Mouse (Mus musculus): Measurements from ENCODE around the gene Snrpd3. TPM values are rescaled to one million over a fixed set of nuclear protein-coding genes. Genes with fewer than 3 reads are reported as not detected.

Gene Snrpd3
- 100 to 1,000 TPM; 124 to 130 TPM for total RNA-seq (2023)

DNA sequence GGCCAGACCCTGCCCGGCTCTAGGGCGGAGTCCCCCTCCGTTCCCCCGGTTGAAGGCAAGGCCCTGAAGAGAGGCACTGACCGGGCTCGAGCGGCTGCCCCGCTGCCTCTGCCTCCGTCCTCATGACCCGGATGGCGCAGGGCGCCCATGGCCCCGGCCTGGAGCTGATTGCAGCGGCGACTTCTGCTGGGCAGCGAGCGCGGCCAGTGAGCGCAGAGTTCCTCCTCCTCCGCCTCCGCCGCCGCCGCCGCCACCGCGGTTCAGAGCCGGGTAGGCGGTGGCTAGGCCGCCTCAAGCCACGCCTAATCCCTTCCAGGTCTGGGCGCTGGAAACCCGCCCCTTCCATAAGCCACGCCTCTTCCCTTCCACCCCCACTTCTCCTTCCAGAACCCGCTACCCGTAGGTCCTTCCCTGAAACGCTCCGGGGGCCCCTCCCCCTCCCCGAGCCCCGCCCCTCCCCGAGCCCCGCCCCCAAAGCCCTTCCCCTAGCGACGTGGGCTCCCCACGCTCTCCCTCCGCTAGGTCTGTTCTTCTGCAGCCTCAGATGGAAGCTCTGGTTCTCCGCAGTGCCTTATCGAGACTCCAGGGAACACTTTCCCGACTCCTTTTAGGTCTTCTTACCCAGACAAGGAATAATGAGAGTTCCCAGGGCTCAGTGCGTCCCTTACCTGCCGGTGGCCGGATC lies at the start of gene Snrpd3:
Snrpd3 (plus strand) TSS at position 479 of the 685 bp plus-strand sequence.

DNA sequence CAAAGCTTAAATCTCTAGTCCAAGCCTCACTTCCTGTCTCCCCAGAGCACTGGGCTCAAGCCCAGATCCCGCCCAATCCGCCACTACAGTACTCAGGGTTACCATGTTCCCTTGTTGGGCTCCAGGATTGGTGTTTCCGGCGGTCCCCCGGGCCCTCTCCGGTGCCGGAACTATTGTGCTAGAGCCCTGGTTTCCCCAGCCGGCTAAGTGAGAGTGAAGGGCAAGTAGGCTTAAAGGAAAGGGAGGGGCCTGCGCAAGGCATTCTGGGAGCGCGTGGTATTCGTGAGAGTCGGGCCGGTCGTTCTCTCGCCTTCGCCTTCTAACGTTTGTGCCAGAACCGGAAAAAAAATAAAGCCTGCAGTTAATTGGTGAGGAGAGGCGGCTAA lies 400 bp downstream of the Snrpd3 start, which contains the start of gene Gucd1:
Gucd1 (minus strand) TSS at position 215 of the 386 bp plus-strand sequence.

DNA sequence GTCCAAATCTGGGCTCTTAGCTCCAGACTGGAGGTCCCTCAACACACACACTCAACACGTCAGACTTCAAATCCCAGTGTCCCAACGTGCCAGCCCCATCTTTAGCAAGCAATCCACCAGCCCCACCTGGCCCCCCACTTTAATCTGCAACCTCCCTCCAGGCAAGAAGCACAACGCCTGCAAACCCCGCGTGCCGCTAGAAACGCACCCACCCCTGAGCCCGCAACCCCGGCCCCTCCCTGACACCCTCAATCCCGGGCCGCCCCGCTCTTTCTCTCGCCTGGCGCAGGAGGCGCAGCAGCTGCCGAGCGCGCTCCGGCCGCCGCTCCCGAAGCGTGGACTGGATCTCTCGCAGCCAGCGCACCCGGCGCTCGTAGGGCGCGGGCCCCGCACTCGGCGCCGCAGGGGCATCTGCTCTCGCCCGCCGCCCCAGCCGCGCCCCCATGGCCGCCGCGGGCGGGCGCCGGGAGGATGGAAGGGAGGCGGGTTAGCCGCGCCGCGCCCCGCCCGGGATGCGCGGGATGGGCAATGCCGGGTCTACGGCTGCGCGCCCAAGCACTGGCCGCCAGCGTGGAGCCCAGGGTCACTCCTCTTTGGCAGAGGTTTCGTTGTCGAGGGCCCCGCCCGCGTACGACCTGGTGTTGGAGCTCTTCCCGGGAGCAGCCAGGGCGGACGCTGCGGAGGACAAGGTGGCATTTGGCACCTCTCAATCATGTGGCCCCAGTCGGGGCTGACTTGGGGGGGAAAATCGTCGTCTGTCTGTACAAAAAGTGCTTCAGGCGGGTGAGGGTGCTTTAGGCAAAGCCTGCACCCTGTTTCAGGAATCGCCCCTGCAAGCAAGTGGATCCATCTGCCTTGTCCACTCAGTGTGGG lies 42.6 kb downstream of the Snrpd3 start, which contains the start of gene Lrrc75b:
Lrrc75b (minus strand) TSS at position 655 of the 873 bp plus-strand sequence.

DNA sequence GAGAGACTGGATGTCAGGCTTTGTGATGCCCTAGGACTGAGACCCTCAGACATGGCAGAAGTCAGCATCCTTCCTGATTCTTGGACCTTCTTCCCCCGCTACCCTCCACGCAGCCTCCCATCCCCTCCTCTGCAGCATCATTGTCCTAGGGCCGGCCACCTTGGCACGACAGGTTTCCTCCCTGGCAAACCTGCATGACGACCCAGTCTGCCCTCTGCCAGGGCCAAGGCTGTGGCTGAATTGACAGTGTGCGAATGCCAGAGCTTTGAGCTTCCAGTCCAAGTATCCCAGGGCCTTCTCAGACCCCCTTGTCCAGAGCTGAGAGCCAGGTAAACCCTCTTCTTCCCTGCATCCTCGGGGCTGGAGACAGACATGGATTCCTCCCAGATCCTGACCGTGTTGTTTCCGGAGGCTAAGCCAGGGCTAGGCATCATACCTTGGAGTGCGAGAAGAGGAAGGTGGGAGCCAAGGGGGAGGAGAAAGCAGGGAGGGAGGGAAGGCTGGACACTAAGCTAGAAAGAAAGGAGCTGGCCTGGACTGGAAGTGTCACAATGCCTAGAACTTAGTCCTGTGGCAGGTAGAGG lies 43.8 kb downstream of the Snrpd3 start, which contains the start of gene Ggt1:
Ggt1 (plus strand) TSS at position 534 of the 584 bp plus-strand sequence.

Other genes with a start within 250 kb of the Snrpd3 start
- gene Adora2a, start 200.7 kb upstream of the Snrpd3 start, total RNA-seq (2023): 10 to 100 TPM; 23.7 to 29.3 TPM
- gene Upb1, start 116.4 kb upstream of the Snrpd3 start, total RNA-seq (2023): 1 to 10 TPM in 1 of 2 experiments, under 1 TPM in 1; 0.80 to 1.2 TPM
- gene Gucd1, start 421 bp downstream of the Snrpd3 start, total RNA-seq (2023): 10 to 100 TPM; 63.7 to 72.9 TPM
- 10 to 100 TPM; 10.4 to 12.5 TPM for gene Lrrc75b, start 42.8 kb downstream of the Snrpd3 start, total RNA-seq (2023)
- gene Ggt1, start 44.1 kb downstream of the Snrpd3 start, total RNA-seq (2023): 10 to 100 TPM; 37.4 to 48.9 TPM
- gene Ggt5, start 71.8 kb downstream of the Snrpd3 start, total RNA-seq (2023): 10 to 100 TPM; 21.1 to 25.9 TPM
- 1 to 10 TPM; 4.7 to 7.4 TPM for gene Susd2, start 126.5 kb downstream of the Snrpd3 start, total RNA-seq (2023)
- 100 to 1,000 TPM; 103 to 130 TPM for gene Cabin1, start 246.8 kb downstream of the Snrpd3 start, total RNA-seq (2023)